Mouse (Mus musculus): ENCODE data around the gene Olfr1420.
"Not testable (repeated sequence)": the region's sequence is repeated elsewhere in the genome, so short reads cannot be mapped to it uniquely, and the experiment has no call there.

Olfr1420 gene

DNA sequence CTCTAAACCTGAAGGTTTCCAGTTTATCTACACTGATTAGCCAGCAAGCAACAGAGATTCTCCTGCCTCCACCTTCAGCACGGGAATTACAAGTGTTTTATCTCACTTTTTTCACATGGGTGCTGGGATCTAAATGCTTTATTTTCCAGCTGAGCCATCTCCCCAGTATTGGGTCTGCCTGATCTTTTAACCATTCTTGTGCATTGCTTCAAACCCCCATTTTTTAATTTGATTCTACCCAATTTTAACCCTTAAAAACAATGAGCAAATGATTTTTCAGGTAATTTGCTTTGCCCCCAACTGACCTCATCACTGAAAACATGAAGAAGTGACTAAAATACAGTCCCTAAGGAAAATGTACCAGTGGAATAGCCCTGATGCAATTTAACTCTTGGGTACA lies at the start of gene Olfr1420:
Gene Olfr1420 (plus strand): TSS at position 301 of the 400 bp plus-strand sequence.
- CTCF ChIA-PET: no interaction called here

GRCm38 (mm10) chr19:11839119-11839518 lies 47.2 kb upstream of the Olfr1420 start, which contains the start of gene Olfr1417:
Gene Olfr1417, minus strand, starts transcription at chr19:11839219.
- ChIA-PET CTCF (no interaction called here), POLR2A (interaction anchor here in 2 of 4 experiments (0.6 to 0.7 kb wide), 2 partner anchors 443 to 932 kb away, joined by 3 to 6 read pairs; no protein-coding TSS in a partner anchor)

More for the DNA sequence above, at the start of gene Olfr1420:
- POLR2A ChIA-PET: interaction anchor here in 1 of 4 experiments (0.9 kb wide), 1 partner anchor 25 kb away, joined by 5 read pairs; no protein-coding TSS in a partner anchor

DNA sequence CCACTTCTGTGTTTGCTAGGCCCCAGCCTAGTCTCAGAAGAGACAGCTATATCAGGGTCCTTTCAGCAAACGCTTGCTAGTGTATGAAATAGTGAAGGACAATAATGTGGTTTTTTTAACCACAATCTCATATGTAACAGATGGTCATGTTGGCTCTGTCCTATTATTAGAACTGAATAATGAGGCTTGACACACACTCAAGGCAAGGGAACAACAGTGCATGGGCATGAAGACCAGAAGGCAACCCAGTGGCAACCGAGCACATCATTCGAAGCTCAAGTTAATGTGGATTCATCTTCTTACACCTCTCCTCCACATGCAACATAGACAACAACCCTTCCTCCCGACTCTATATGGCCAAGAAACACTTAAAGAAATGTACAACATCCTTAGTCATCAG lies 40.0 kb upstream of the Olfr1420 start:
- ChIA-PET POLR2A (no interaction called here), CTCF (no interaction called here)

- ChIA-PET POLR2A (interaction anchor here in 1 of 4 experiments (0.7 kb wide), 1 partner anchor 32 kb away, joined by 3 read pairs; no protein-coding TSS in a partner anchor), CTCF (no interaction called here)
These were observed 33.7 kb upstream of the Olfr1420 start for GRCm38 (mm10) chr19:11852652-11853051.

- POLR2A ChIA-PET: no interaction called here
These were observed 31.5 kb upstream of the Olfr1420 start for GRCm38 (mm10) chr19:11854821-11855220.

DNA sequence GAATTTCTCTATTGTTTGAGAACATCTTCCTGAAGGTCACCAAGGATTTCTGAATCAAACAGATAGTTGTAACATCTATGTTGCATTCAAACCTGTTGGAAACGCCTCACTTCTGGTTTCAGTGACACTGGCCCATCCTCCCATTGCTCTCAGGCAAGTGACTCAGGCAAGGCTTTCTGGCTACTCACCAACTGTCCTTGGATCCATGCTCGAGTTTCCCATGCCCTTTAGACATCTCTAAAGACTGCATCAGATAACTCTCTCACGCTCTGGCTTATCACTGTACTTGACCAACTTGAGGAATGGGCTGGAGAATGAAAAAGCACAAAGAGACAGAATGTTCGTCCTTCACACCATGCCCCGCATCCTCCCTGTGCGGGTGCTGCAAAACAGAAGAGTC lies 29.9 kb upstream of the Olfr1420 start:
- ChIA-PET POLR2A (interaction anchor here in 1 of 4 experiments (0.8 kb wide), 1 partner anchor 51 kb away, joined by 3 read pairs; no protein-coding TSS in a partner anchor), CTCF (no interaction called here)

More at GRCm38 (mm10) chr19:11854821-11855220, 31.5 kb upstream of the Olfr1420 start:
- CTCF ChIA-PET: no interaction called here

DNA sequence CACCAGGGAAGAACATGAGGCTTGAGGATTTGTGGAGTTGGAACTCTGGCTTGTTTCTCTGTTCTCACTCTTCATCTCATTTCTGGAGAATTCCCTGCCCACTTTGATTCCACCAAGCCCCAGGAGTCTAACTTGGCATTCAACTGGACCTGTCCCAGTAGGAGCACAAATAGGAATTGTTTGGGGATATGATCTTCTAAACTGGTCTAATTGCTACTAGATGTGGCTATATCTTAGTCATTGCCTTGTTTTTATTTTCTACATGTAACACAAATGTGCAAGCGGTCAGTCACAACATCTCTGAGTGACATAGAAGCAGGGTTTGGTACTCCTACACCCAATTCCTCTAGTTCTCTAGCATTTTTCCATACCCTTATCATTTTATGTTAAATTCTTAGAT lies 25.4 kb upstream of the Olfr1420 start, which contains the start of gene Olfr1418:
Gene Olfr1418 (minus strand): TSS at position 101 of the 400 bp plus-strand sequence.
- ChIA-PET POLR2A (interaction anchor here in 2 of 4 experiments (0.5 to 1.4 kb wide), 2 partner anchors 43 to 52 kb away, joined by 3 to 4 read pairs; no protein-coding TSS in a partner anchor), CTCF (interaction anchor here in 1 of 4 experiments (1.1 kb wide), 1 partner anchor 41 kb away, joined by 3 read pairs; no protein-coding TSS in a partner anchor)

DNA sequence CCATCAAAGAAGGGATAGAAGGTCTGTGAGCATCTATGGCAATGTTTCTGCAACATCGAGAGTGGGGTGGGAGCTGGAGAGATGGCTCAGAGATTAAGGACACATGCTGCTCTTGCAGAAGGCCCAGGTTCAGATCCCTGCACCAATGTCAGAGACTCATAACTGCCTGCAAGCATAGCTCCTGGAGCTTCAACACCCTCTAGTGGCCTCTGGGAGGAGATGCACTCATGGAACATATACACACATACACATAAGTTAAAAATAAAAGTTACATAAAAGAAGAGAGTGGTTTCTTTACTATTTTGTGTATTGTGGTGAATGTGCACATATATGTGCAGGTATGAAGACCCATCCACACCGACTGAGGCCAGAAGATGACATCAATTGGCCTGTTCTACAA lies 18.5 kb upstream of the Olfr1420 start:
- CTCF ChIA-PET: interaction anchor here (0.6 to 1.9 kb wide), 6 partner anchors 48 to 203 kb away, joined by 3 to 13 read pairs (median 4); no protein-coding TSS in a partner anchor

DNA sequence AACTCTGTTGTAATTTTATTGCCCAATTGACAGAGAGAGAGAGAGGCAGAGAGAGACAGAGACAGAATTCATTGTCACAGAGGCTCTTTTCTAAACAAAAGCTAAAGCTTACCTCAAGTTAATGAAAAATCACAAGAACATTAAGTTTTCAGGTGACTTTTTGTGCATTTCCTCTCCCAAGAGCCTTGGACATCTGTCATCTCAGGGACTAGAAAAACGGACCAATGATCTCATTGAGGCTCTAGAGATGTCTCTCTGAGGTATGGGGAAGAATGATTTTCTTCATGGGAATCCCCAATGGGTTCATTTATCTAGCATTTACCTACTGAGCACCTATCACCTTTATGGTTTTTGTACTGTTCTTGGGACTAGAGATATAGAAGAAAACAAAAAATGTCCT lies 11.4 kb upstream of the Olfr1420 start, which contains the start of gene Olfr1419:
Gene Olfr1419 (minus strand): TSS at position 101 of the 400 bp plus-strand sequence.
- CTCF ChIA-PET: no interaction called here
- POLR2A ChIA-PET: interaction anchor here in 1 of 4 experiments (1.3 kb wide), 1 partner anchor 90 kb away, joined by 3 read pairs; the partner anchor contains the start of gene Osbp

More for the DNA sequence above, 18.5 kb upstream of the Olfr1420 start:
- POLR2A ChIA-PET: interaction anchor here in 3 of 4 experiments (0.6 to 1.2 kb wide), 7 partner anchors 17 to 91 kb away, joined by 3 to 4 read pairs (median 3); no protein-coding TSS in a partner anchor

DNA sequence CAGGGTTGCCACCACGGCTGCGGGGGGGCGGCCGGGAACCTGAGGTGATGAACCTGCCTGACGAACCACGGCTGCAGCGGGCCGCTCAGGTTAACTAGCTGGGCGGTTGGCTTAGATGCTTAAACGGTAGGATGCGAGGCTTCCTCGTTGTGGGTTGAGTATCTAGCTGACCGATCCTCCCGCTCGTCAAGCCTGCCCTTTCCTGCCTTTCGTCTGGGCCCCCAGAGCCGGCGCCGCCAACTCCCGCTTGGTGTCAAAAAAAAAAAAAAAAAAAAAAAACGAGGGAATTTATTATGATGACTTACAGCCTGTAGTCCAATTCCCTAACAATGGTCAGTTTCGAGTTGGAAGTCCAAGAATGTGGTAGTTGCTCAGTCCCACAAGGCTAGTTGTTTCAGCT lies 8.0 kb upstream of the Olfr1420 start:
- ChIA-PET CTCF (interaction anchor here in 2 of 4 experiments (0.7 to 1.4 kb wide), 2 partner anchors 10 to 329 kb away, joined by 3 to 8 read pairs; no protein-coding TSS in a partner anchor), POLR2A (interaction anchor here in 3 of 4 experiments (0.7 to 2.3 kb wide), 9 partner anchors 9 to 267 kb away, joined by 3 to 7 read pairs (median 4); partner anchors contain the start of gene Patl1 (in 1 of the 3))

GRCm38 (mm10) chr19:11911021-11911420 lies 24.7 kb downstream of the Olfr1420 start:
- POLR2A ChIA-PET: interaction anchor here in 3 of 4 experiments (0.5 to 6.0 kb wide), 67 partner anchors 9 to 612 kb away, joined by 3 to 91 read pairs (median 4); partner anchors contain the start of genes Osbp (in 3 of the 3), Stx3 (in 2 of the 3), Mrpl16 (in 1 of the 3) and Olfr1420 (in 1 of the 3)
- CTCF ChIA-PET: interaction anchor here in 1 of 4 experiments (0.6 kb wide), 1 partner anchor 100 kb away, joined by 6 read pairs; no protein-coding TSS in a partner anchor

DNA sequence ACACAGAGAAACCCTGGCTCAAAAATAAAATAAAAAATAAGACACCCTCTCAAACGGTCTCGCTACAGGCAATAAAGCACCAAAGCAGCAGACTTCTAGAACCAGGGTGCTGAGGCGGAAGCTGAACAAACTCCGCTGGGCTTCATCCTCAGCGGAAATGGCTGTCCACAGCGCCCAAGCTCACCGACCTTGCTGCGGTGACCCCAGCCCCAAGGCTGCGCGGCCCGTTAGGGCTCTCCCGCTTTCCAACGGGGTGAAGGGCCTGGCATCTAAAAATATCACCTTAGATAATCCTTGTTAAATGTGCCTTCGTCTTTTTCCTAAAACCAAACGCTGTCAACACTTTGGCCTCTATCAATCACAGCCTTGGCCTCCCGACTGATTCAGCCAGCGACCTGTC lies 25.2 kb downstream of the Olfr1420 start:
- ChIA-PET CTCF (interaction anchor here in 1 of 4 experiments (0.6 kb wide), 1 partner anchor 100 kb away, joined by 6 read pairs; no protein-coding TSS in a partner anchor), POLR2A (interaction anchor here in 3 of 4 experiments (0.5 to 6.0 kb wide), 56 partner anchors 8 to 168 kb away, joined by 3 to 91 read pairs (median 5); partner anchors contain the start of genes Osbp (in 3 of the 3), Stx3 (in 2 of the 3) and Olfr1420 (in 1 of the 3))

- ChIA-PET POLR2A (interaction anchor here in 3 of 4 experiments (0.8 to 6.0 kb wide), 52 partner anchors 9 to 142 kb away, joined by 3 to 91 read pairs (median 6); partner anchors contain the start of genes Osbp (in 3 of the 3), Stx3 (in 2 of the 3) and Mrpl16 (in 1 of the 3)), CTCF (interaction anchor here in 1 of 4 experiments (1.5 kb wide), 1 partner anchor 53 kb away, joined by 4 read pairs; the partner anchor contains the start of gene Osbp)
These were observed 25.7 kb downstream of the Olfr1420 start, which contains the start of gene Patl1 for GRCm38 (mm10) chr19:11912037-11912532. Gene Patl1, plus strand, starts transcription at chr19:11912399.

GRCm38 (mm10) chr19:11912533-11913121 lies 26.3 kb downstream of the Olfr1420 start:
- POLR2A ChIA-PET: interaction anchor here (0.6 to 6.0 kb wide), 54 partner anchors 8 to 142 kb away, joined by 3 to 91 read pairs (median 6); partner anchors contain the start of genes Osbp (in 3 of the 4), Stx3 (in 2 of the 4) and Mrpl16 (in 1 of the 4)
- CTCF ChIA-PET: interaction anchor here in 1 of 4 experiments (0.9 to 1.5 kb wide), 2 partner anchors 52 to 135 kb away, joined by 3 to 4 read pairs; partner anchors contain the start of gene Osbp

DNA sequence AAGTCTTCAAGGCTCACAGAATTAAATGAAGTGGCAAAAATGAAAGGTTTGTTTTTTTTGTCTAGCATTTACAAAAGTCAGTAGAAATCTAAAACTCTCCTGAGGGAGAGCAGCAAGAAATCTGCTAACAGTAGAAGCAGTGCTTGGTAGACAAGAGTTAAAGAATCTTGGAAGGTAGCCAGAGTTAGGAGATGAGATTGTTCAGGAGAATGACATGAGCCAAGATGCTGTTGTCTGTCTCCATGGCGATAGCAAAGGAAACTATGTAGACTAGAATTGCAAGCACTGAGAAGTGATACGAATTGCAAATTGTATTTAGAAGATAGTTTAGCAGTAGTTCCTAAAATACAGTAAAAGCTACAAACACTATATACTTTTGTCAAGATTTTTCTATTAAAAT lies 29.4 kb downstream of the Olfr1420 start:
- POLR2A ChIA-PET: interaction anchor here in 2 of 4 experiments (0.6 to 6.0 kb wide), 10 partner anchors 8 to 130 kb away, joined by 3 to 91 read pairs (median 10); partner anchors contain the start of genes Osbp (in 2 of the 2) and Stx3 (in 1 of the 2)
- CTCF ChIA-PET: no interaction called here

- ChIA-PET CTCF (interaction anchor here in 1 of 4 experiments (1.1 kb wide), 1 partner anchor 10 kb away, joined by 3 read pairs; no protein-coding TSS in a partner anchor), POLR2A (interaction anchor here in 2 of 4 experiments (0.8 to 5.9 kb wide), 7 partner anchors 8 to 43 kb away, joined by 3 to 46 read pairs (median 4); partner anchors contain the start of gene Patl1 (in 2 of the 2))
These were observed 35.7 kb downstream of the Olfr1420 start for GRCm38 (mm10) chr19:11922068-11922467.

DNA sequence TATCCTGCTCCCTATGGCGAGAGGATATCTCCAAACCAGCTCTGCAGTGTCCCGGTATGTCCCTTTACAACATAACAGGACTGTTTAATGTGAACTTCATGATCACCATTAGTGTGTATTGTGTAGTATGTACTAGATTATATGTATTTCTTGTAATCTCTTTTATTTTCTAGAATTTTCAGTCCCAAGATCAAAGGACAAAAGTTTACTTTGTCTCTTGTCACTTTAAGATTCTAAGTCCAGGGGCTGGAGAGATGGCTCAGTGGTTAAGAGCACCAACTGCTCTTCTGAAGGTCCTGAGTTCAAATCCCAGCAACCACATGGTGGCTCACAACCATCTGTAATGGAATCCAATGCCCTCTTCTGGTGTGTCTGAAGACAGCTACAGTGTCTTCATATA lies 36.1 kb downstream of the Olfr1420 start:
- POLR2A ChIA-PET: interaction anchor here in 2 of 4 experiments (1.2 to 5.9 kb wide), 6 partner anchors 9 to 115 kb away, joined by 3 to 46 read pairs (median 6); partner anchors contain the start of gene Patl1 (in 2 of the 2)
- CTCF ChIA-PET: not testable (repeated sequence)

GRCm38 (mm10) chr19:11926380-11926779 lies 40.0 kb downstream of the Olfr1420 start:
- POLR2A ChIA-PET: interaction anchor here in 1 of 4 experiments (0.8 to 5.9 kb wide), 4 partner anchors 10 to 37 kb away, joined by 3 to 46 read pairs (median 3); partner anchors contain the start of gene Patl1
- CTCF ChIA-PET: no interaction called here
